Mouse (Mus musculus) liver, embryonic 14.5 days (tissue): ENCODE results near the gene Mbd5. TPM values are rescaled to one million over a fixed set of nuclear protein-coding genes. Genes with fewer than 3 reads are reported as not detected.

Experiments used
- ATAC-seq: fragments of 200-750 bp; cut with Nextera tagmentation; 2 replicates; pipeline ENCODE4 v1.8.0; 2017; ENCODE audit warnings: moderate number of reproducible peaks, mild to moderate bottlenecking, moderate library complexity; ENCODE audit not compliant: insufficient read depth
- DNase-seq, 3 experiments: peaks; one replicate each; pipeline ENCODE4 v3.0.0-alpha.2; 2012 to 2013; ENCODE audit warnings: low read depth in 3 of 3, low spot score in 3 of 3
- H3K27ac ChIP-seq: fragments of 300-500 bp; sonication (generic); 2 replicates; pipeline ENCODE4 v1.5.1; 2014; ENCODE audit warnings: moderate library complexity, mild to moderate bottlenecking, control low read depth, inconsistent platforms
- H3K27me3 ChIP-seq: fragments of 300-500 bp; sonication (generic); 2 replicates; pipeline ENCODE4 v1.6.1; 2014; ENCODE audit warnings: mild to moderate bottlenecking, low read length, moderate library complexity; ENCODE audit not compliant: control insufficient read depth, insufficient read depth
- H3K36me3 ChIP-seq: fragments of 300-500 bp; sonication (generic); replicated peaks from 2 replicates; pipeline ENCODE4 v1.6.1; 2014; ENCODE audit warnings: low read depth; ENCODE audit not compliant: control insufficient read depth, insufficient read depth
- H3K4me1 ChIP-seq, 2 experiments: fragments of 200-500 bp in 1 of 2; fragments of 300-500 bp in 1 of 2; sonication (generic) in 1 of 2; replicated peaks; 2 replicates each; pipeline ENCODE4 v1.6.1; 2012 to 2014; ENCODE audit warnings: antibody characterized with exemption in 1 of 2, inconsistent platforms in 1 of 2, low read length in 1 of 2; ENCODE audit not compliant: control insufficient read depth in 2 of 2, insufficient read depth in 2 of 2
- H3K4me2 ChIP-seq: fragments of 300-500 bp; sonication (generic); 2 replicates; pipeline ENCODE4 v1.6.1; 2014; ENCODE audit warnings: low read depth, mild to moderate bottlenecking, control low read depth, moderate library complexity
- H3K4me3 ChIP-seq, 2 experiments: fragments of 200-500 bp in 1 of 2; fragments of 300-500 bp in 1 of 2; sonication (generic) in 1 of 2; 2 replicates each; pipeline ENCODE4 v1.5.1; 2012 to 2014; ENCODE audit warnings: low read depth in 2 of 2, low read length in 2 of 2, mild to moderate bottlenecking in 2 of 2, control low read depth in 1 of 2, inconsistent platforms in 1 of 2, moderate library complexity in 1 of 2; ENCODE audit not compliant: insufficient read depth in 1 of 2
- H3K9ac ChIP-seq: fragments of 300-500 bp; sonication (generic); replicated peaks from 2 replicates; pipeline ENCODE4 v1.6.1; 2014; ENCODE audit warnings: mild to moderate bottlenecking, control low read depth, moderate library complexity
- H3K9me3 ChIP-seq: fragments of 300-500 bp; sonication (generic); 2 replicates; pipeline ENCODE4 v1.6.1; 2016; ENCODE audit warnings: low read length, mixed read lengths; ENCODE audit not compliant: control insufficient read depth
- CTCF ChIP-seq: IDR thresholded peaks from 2 replicates; pipeline ENCODE4 v1.5.1; 2016; ENCODE audit warnings: antibody characterized with exemption, low read depth, control low read depth
- EP300 ChIP-seq: IDR thresholded peaks from 2 replicates; pipeline ENCODE4 v1.6.1; 2016; ENCODE audit warnings: antibody characterized with exemption, low read depth
- WGBS: fragments of 180-500 bp; shearing (Covaris S2); extraction: QIAGEN DNeasy Blood & Tissue Kit; methylation state at CpG from one replicate; pipeline ENCODE4 v1.1.7; 2014; ENCODE audit not compliant: insufficient replicate concordance; 5-methylcytosine and 5-hydroxymethylcytosine counted together
- polyA plus RNA-seq, 2 experiments: library from polyadenylated mRNA; depleted of rRNA in 1 of 2; stranded (reverse) in 1 of 2; unstranded in 1 of 2; fragments of >200 nt; fragmentation: Nextera tagmentation in 1 of 2; extraction: Ambion mirVana in 1 of 2; gene quantifications; 2 replicates each; pipeline versions ENCODE4 v1.2.1 to v1.2.3; 2012 to 2014

The Mbd5 gene
- polyA plus RNA-seq, 2 experiments, result 1.8 to 5.7 TPM

GRCm38 (mm10) chr2:49090771-49091170 is 141.5 kb downstream of the Mbd5 start:
- no peak overlapping the region for H3K4me3 ChIP-seq
- H3K4me2 ChIP-seq, result no peak overlapping the region
- H3K36me3 ChIP-seq, result no peaks in the 10 kb centered on the region
- H3K9me3 ChIP-seq, result no peaks in the 10 kb centered on the region
- no peaks in the 10 kb centered on the region for H3K27me3 ChIP-seq
- H3K9ac ChIP-seq, result no peak overlapping the region
- no peaks in the 10 kb centered on the region for H3K4me1 ChIP-seq
- whole genome bisulfite sequencing, result 81% methylated on average over 4 of the region's 4 CpGs
- TF ChIP-seq CTCF (no peak), EP300 (no peak)
- DNase-seq (no peak), ATAC-seq (no peak)
- H3K27ac ChIP-seq, result no peak overlapping the region

GRCm38 (mm10) chr2:49096765-49097164 is 147.5 kb downstream of the Mbd5 start:
- Histone ChIP-seq H3K4me1 (no peaks in the 10 kb centered on the region), H3K4me3 (no peak overlapping the region), H3K9me3 (no peaks in the 10 kb centered on the region), H3K36me3 (no peaks in the 10 kb centered on the region), H3K4me2 (no peak overlapping the region), H3K9ac (no peak overlapping the region), H3K27me3 (no peaks in the 10 kb centered on the region), H3K27ac (no peak overlapping the region)
- DNase-seq (no peak), ATAC-seq (no peak)
- TF ChIP-seq CTCF, result no peak
- no peak for TF ChIP-seq EP300

GRCm38 (mm10) chr2:49108906-49109305 is 159.6 kb downstream of the Mbd5 start:
- TF ChIP-seq EP300 (no peak), CTCF (no peak)
- no peaks in the 10 kb centered on the region for H3K36me3 ChIP-seq
- H3K4me1 ChIP-seq, result no peaks in the 10 kb centered on the region
- ATAC-seq, result no peak
- no peak overlapping the region for H3K27ac ChIP-seq
- DNase-seq, result no peak
- H3K4me3 ChIP-seq, result no peak overlapping the region
- H3K27me3 ChIP-seq, result no peaks in the 10 kb centered on the region
- H3K9ac ChIP-seq, result no peak overlapping the region
- H3K4me2 ChIP-seq, result no peak overlapping the region
- H3K9me3 ChIP-seq, result no peaks in the 10 kb centered on the region

- Histone ChIP-seq H3K27me3 (no peaks in the 10 kb centered on the region), H3K9ac (no peak overlapping the region), H3K27ac (no peak overlapping the region), H3K4me1 (no peaks in the 10 kb centered on the region), H3K36me3 (no peaks in the 10 kb centered on the region), H3K4me2 (no peak overlapping the region), H3K9me3 (no peaks in the 10 kb centered on the region), H3K4me3 (no peak overlapping the region)
- ATAC-seq, result no peak
- DNase-seq, result no peak
- WGBS, result 82% methylated on average over 6 of the region's 6 CpGs
- no peak for TF ChIP-seq EP300
- no peak for TF ChIP-seq CTCF
Measured at GRCm38 (mm10) chr2:49119875-49120274, 170.6 kb downstream of the Mbd5 start.

GRCm38 (mm10) chr2:49121603-49122002 is 172.3 kb downstream of the Mbd5 start:
- Histone ChIP-seq H3K9me3 (no peaks in the 10 kb centered on the region), H3K27ac (no peak overlapping the region), H3K4me3 (no peak overlapping the region), H3K4me1 (no peaks in the 10 kb centered on the region), H3K9ac (no peak overlapping the region), H3K36me3 (no peaks in the 10 kb centered on the region), H3K27me3 (no peaks in the 10 kb centered on the region), H3K4me2 (no peak overlapping the region)
- ATAC-seq (no peak), DNase-seq (no peak)
- 59% methylated on average over 3 of the region's 3 CpGs for WGBS
- no peak for TF ChIP-seq CTCF
- no peak for TF ChIP-seq EP300

- Histone ChIP-seq H3K4me1 (no peaks in the 10 kb centered on the region), H3K9ac (no peak overlapping the region), H3K4me3 (no peak overlapping the region), H3K4me2 (no peak overlapping the region), H3K27ac (no peak overlapping the region), H3K27me3 (no peaks in the 10 kb centered on the region), H3K36me3 (no peaks in the 10 kb centered on the region), H3K9me3 (no peaks in the 10 kb centered on the region)
- 67% methylated on average over 3 of the region's 3 CpGs for WGBS
- DNase-seq, result no peak
- ATAC-seq, result no peak
- TF ChIP-seq EP300 (no peak), CTCF (no peak)
Measured at GRCm38 (mm10) chr2:49142186-49142585, 192.9 kb downstream of the Mbd5 start.
